Mouse (Mus musculus) stomach, postnatal 0 days (tissue): ENCODE data around the gene Lefty2. TPM values are rescaled to one million over a fixed set of nuclear protein-coding genes. Genes with fewer than 3 reads are reported as not detected.
"Not testable (repeated sequence)": the region's sequence is repeated elsewhere in the genome, so short reads cannot be mapped to it uniquely, and the experiment has no call there.

Source experiments
- ATAC-seq: fragments of 200-750 bp; cut with Nextera tagmentation; 2 replicates; pipeline ENCODE4 v1.8.0; 2017; ENCODE audit not compliant: low FRiP score, low TSS enrichment
- DNase-seq: peaks from one replicate; pipeline ENCODE4 v3.0.0-alpha.2; 2016; ENCODE audit warnings: low spot score
- H3K27ac ChIP-seq: fragments of 300-500 bp; sonication (generic); replicated peaks from 2 replicates; pipeline ENCODE4 v1.5.1; 2014; ENCODE audit warnings: mild to moderate bottlenecking, control low read depth
- H3K27me3 ChIP-seq: fragments of 300-500 bp; sonication (generic); 2 replicates; pipeline ENCODE4 v1.6.1; 2014; ENCODE audit warnings: low read length; ENCODE audit not compliant: control insufficient read depth, insufficient read depth
- H3K36me3 ChIP-seq: fragments of 300-500 bp; sonication (generic); 2 replicates; pipeline ENCODE4 v1.6.1; 2014; ENCODE audit warnings: low read length, mixed read lengths; ENCODE audit not compliant: control insufficient read depth, insufficient read depth
- H3K4me1 ChIP-seq: fragments of 300-500 bp; sonication (generic); replicated peaks from 2 replicates; pipeline ENCODE4 v1.6.1; 2014; ENCODE audit warnings: antibody characterized with exemption; ENCODE audit not compliant: control insufficient read depth, insufficient read depth
- H3K4me2 ChIP-seq: fragments of 300-500 bp; sonication (generic); replicated peaks from 2 replicates; pipeline ENCODE4 v1.6.1; 2014; ENCODE audit warnings: low read depth, mild to moderate bottlenecking, control low read depth, moderate library complexity
- H3K4me3 ChIP-seq: fragments of 300-500 bp; sonication (generic); 2 replicates; pipeline ENCODE4 v1.5.1; 2014; ENCODE audit warnings: low read depth, low read length, control low read depth
- H3K9ac ChIP-seq: fragments of 300-500 bp; sonication (generic); 2 replicates; pipeline ENCODE4 v1.6.1; 2014; ENCODE audit warnings: mild to moderate bottlenecking, low read length, control low read depth, mixed read lengths
- H3K9me3 ChIP-seq: fragments of 300-500 bp; sonication (generic); 2 replicates; pipeline ENCODE4 v1.6.1; 2016; ENCODE audit warnings: low read length; ENCODE audit not compliant: control insufficient read depth
- CTCF ChIP-seq: IDR thresholded peaks from 2 replicates; pipeline ENCODE4 v1.5.1; 2016; ENCODE audit warnings: antibody characterized with exemption, low read depth, mild to moderate bottlenecking, moderate library complexity
- EP300 ChIP-seq: optimal IDR thresholded peaks from 2 replicates; pipeline ENCODE3; 2016; ENCODE audit warnings: antibody characterized with exemption
- WGBS: fragments of 180-500 bp; shearing (Covaris S2); extraction: QIAGEN DNeasy Blood & Tissue Kit; methylation state at CpG from one replicate; pipeline ENCODE4 v1.1.7; 2014; 5-methylcytosine and 5-hydroxymethylcytosine counted together
- polyA plus RNA-seq: library from polyadenylated mRNA; unstranded; fragments of >200 nt; fragmentation: Nextera tagmentation; extraction: Ambion mirVana; gene quantifications from 2 replicates; pipeline ENCODE4 v1.2.1, GENCODE M21; 2015

The Lefty2 gene
- polyA plus RNA-seq, 1 experiment from 2014 or later = 0.13 TPM

- peaks cover 6% of the 10 kb centered on the region; the same call in 1 of the 2 replicates for H3K4me1 ChIP-seq
- peak overlapping the region; percentile 12; the same call in 1 of the 2 replicates for H3K4me3 ChIP-seq
- peak overlapping the region; percentile 49 for H3K4me2 ChIP-seq
- no peaks in the 10 kb centered on the region for H3K36me3 ChIP-seq
- H3K9me3 ChIP-seq = no peaks in the 10 kb centered on the region
- ATAC-seq (peak; percentile 83), DNase-seq (peak; percentile 86)
- no peaks in the 10 kb centered on the region for H3K27me3 ChIP-seq
- peak overlapping the region; percentile 47 for H3K9ac ChIP-seq
- TF ChIP-seq EP300 (no peak), CTCF (no peak)
- 2% methylated on average over 13 of the region's 13 CpGs for WGBS
- peak overlapping the region; percentile 75 for H3K27ac ChIP-seq
These were observed 4.3 kb upstream of the Lefty2 start for GRCm38 (mm10) chr1:180888556-180889042.

GRCm38 (mm10) chr1:180889172-180889571 lies 3.7 kb upstream of the Lefty2 start:
- DNase-seq (no peak), ATAC-seq (peak; percentile 8)
- peak overlapping the region; percentile 75 for H3K27ac ChIP-seq
- TF ChIP-seq CTCF (no peak), EP300 (no peak)
- WGBS = 56% methylated on average over 7 of the region's 7 CpGs
- peak overlapping the region; percentile 49; the same call in 1 of the 2 replicates for H3K4me2 ChIP-seq
- H3K36me3 ChIP-seq = no peaks in the 10 kb centered on the region
- peaks cover 6% of the 10 kb centered on the region; the same call in 1 of the 2 replicates for H3K4me1 ChIP-seq
- 0 out of 2 replicates have a peak overlapping the region, but pooled peaks have one; percentile 12 for H3K4me3 ChIP-seq
- H3K9me3 ChIP-seq = no peaks in the 10 kb centered on the region
- H3K9ac ChIP-seq = peak overlapping the region; percentile 47; the same call in 1 of the 2 replicates
- no peaks in the 10 kb centered on the region for H3K27me3 ChIP-seq

GRCm38 (mm10) chr1:180889841-180890240 lies 3.1 kb upstream of the Lefty2 start:
- no peaks in the 10 kb centered on the region for H3K9me3 ChIP-seq
- WGBS = 62% methylated on average over 6 of the region's 6 CpGs
- H3K9ac ChIP-seq = no peak overlapping the region
- peaks cover 6% of the 10 kb centered on the region; the same call in 1 of the 2 replicates for H3K4me1 ChIP-seq
- no peak overlapping the region for H3K4me2 ChIP-seq
- H3K27ac ChIP-seq = no peak overlapping the region
- H3K4me3 ChIP-seq = no peak overlapping the region
- DNase-seq = peak; percentile 36
- no peaks in the 10 kb centered on the region for H3K27me3 ChIP-seq
- ATAC-seq = no peak
- no peaks in the 10 kb centered on the region for H3K36me3 ChIP-seq
- TF ChIP-seq CTCF (peak; percentile 57), EP300 (no peak)

- H3K4me3 ChIP-seq, H3K36me3 ChIP-seq, H3K4me1 ChIP-seq, H3K4me2 ChIP-seq, H3K27ac ChIP-seq, H3K27me3 ChIP-seq, H3K9me3 ChIP-seq, H3K9ac ChIP-seq, DNase-seq: not testable (repeated sequence)
- WGBS = 9% methylated on average over 40 of the region's 51 CpGs
- ATAC-seq = peak; percentile 44; the same call in 1 of the 2 replicates
These were observed 1.4 kb downstream of the Lefty2 start for GRCm38 (mm10) chr1:180894088-180894987.

- no peak for TF ChIP-seq EP300
- peak; percentile 82 for TF ChIP-seq CTCF
- 0 out of 2 replicates have a peak, but pooled peaks cover 3% of the 10 kb centered on the region for H3K4me1 ChIP-seq
- ATAC-seq (no peak), DNase-seq (no peak)
- H3K9me3 ChIP-seq = no peaks in the 10 kb centered on the region
- H3K4me3 ChIP-seq = no peak overlapping the region
- H3K36me3 ChIP-seq = 0 out of 2 replicates have a peak, but pooled peaks cover under 1% of the 10 kb centered on the region
- WGBS = under 1% methylated on average over 4 of the region's 4 CpGs
- H3K27ac ChIP-seq = no peak overlapping the region
- H3K27me3 ChIP-seq = no peaks in the 10 kb centered on the region
- no peak overlapping the region for H3K4me2 ChIP-seq
- H3K9ac ChIP-seq = no peak overlapping the region
These were observed 8.2 kb downstream of the Lefty2 start for GRCm38 (mm10) chr1:180901107-180901506.
